Mouse (Mus musculus): ENCODE results near the gene Spata32.

Spata32 gene

DNA sequence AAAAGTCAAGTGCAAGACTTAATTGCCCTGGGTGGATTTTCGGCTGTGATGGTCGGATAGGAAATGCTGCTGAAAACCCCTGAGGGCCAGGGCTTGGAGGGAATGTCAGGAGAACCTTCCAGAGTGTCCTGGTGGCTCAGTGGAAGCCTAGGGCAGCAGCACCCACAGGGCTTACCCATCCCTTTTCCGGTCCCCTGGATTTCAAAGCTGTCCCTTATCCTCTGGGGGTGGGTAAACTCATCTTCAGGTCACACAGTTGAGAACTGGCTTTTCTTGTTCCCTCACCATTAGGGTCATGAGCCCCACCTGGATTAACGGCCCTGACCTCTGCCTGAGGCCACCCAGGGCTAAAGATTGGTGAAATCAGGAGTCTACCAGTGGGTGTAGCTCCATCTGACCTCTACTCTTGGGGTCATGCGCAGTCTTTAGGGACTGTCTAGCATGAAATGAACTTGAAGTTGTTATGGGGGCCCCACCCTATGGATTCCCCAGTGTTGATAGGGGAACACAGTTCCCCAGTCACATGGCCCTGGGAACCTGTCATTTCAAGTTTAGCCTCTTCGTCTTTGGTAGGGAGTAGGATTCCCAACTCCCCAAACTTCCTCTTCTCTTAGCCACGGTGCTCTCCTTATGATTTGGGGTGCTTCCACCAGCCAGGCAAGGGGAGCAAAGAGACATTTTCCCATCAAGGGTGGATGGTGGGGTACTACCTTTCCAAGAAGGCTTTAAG lies 45.0 kb downstream of the Spata32 start:
- no peak for DNase-seq

DNA sequence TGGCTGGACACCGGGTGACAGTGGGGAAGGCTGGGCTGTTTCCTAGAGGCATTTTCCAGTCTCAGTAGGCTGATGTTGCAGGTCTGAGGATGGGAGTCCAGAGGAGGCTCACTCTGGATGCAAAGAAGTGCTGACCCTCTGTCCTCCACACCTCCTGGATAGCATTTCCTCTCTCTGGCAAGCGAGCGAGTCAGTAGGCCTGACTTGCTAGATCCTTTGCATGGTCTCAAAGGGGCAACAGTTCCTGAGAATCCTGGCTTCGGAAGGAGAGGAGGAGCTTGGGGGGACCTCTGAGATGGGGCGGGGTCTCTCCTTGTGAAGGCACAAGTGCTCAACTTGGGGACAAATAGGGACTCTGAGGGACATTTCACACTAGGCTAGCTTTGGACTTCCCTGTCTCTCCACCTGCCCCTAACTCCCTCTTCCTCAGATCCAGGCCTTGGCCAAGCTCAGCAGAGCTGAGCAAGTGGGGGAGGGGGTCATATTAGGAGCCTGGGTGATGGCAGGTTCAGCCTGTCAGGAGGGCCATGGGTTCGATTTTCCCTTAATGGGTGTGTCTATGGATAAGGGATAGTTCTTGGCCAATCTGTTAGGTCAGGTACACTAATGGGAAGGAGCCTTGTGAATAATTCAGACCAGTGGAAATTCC lies 45.7 kb downstream of the Spata32 start:
- no peak for DNase-seq

DNA sequence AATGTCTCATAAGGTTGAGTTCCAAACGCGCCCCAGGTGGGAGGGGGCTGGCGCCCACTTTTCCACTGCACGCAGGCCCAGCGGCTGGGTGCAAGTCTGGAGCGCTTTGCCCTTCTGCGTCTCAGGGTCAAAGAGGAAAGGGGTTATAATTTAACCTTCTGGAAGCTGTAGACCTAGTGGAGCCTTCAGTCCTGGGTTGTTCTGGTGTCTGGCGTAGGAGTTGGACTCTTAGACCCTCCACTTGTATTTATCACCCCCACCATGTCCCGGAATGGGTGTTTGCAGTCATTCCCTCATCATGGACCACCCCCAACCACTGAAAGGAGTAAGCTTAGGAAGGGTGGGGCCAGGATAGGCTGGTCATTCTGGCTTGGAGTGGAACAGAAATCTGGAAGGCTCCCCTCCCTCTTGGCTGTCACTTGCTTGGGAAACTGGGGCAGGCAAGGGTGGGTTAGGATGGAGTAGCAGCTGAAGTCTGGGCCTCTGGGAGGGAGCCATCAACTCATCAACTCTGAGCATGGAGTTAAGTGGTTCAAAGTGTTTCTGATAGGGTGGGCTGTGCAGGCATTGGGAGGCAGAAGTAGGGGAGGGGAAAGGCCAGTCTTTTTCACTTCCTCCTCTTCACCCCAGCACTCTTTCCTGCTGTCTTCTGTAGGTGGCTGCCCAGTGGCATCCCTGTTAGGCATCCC lies 46.4 kb downstream of the Spata32 start:
- no peak for DNase-seq

DNA sequence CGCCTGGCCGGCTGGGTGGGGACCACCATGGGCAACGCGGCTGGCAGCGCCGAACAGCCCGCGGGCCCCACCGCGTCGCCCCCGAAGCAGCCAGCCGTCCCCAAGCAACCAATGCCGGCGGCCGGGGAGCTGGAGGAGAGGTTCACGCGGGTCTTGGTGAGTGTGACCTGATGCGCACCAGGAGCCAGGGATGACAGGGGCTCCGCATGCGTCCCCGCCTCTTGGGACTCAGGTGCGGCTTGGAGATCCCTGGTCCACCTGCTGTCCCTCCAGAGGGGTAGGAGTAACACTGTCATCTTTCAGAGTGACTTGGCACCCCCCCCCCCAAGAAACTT lies 47.0 kb downstream of the Spata32 start:
- DNase-seq, result no peak

DNA sequence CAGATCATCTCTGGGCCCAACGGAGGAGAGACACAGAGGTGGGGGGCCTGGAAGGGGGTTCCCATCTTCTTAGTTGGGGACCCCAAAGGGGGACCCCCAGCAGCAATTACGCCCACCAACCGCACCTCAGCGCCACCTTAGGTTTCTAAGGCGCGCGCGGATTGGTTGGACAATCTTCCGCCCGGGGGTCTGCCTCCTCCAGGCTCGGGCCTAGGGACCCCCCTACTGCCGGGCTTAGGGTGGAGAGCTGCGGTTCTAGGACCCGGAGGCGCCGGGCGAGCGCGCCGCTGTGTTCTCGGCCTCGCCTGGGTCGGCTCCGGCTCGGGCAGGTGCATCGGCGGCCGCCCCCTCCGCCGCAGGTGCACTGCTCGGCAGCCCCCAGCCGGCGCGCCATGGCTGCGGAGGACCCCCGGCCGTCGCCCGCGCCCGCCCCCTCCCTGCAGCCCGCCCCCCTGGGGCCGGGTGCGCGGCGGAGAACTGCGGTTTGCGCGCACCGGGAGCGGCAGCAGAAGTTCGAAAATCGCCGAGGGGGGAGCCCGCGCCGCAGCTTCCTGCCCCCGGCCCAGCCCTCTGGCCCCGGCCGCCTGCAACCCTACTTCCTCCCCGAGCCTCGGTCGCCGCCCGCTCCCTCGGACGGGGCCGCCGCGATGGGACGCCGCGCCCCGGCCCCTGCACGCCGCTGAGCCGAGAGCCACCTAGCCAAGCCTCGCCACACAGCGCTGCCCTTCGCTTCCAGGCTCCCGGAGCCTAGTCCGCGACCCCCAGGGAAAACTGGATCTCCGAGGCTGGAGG lies 47.5 kb downstream of the Spata32 start, which contains the start of gene Fmnl1:
Fmnl1 (plus strand) TSS at position 614 of the 792 bp plus-strand sequence.
- DNase-seq, result peak; percentile 63

DNA sequence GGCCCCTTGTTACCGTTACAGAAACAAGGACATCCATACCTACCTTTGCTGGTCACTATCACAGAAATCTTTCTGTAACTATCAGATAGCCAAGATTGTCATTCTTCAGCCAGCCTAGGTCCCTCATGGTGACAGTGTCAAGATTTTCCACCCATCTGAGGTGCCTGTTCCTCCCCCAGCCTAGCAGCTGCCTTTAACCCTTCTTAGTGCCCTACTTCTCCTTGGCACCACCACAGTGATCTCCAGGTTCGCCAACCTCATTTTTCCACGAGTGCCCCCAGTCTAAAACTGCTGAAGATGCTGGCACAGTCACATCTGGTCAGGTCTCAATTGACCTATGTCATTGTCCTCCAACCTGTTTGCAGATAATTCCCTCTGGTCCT lies 48.1 kb downstream of the Spata32 start:
- no peak for DNase-seq

DNA sequence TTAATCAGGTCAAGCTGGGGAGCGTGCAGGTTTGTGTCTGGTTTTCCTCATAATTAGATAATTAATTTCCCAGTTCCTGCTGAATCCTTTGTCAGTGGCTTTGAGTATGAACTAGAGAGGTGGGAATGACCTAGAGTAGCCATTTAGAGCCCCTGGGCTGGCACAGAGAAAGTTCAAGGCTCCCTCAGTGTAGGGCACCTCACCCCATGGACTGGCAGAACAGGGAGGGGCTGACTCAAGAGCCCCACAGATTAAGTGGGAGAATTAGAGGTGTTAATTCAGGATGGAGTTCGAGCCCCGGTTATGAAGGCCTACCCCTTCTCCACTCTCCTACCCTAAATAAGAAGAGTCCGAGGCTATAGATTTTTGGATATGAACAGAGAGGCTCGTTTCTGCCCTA lies 48.6 kb downstream of the Spata32 start:
- no peak for DNase-seq

DNA sequence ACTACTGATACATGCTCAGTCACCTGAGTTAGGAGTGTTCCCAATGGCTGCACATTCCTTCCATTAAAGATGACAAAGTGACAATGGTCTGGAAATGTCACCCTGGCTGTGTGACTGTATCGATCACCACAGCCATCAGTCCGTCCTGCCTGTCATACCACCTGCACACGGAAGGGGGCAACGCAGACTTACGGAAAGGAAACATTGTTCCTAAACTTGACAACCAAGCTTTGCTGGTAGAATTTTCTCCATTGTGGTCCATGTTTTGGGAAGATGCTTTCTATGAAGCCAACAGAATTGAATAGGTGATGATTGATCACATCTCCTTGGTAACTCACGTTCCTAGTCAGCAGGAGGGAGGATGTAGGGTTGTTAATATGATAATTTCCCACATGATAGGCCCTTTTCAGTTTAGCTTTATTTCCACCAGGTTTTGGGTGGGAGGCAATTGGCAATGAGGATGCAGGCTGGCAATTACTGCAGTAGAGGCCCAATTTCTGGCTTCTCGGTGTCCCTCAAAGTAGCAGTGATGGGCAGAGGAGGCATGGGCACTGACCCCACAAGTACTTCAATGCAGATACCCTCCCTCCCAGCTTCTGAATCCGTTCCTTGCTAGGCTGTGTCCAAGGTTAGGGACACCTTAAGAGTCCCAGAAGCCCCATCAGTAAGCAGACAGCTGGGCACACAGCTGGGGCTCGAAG lies 49.4 kb downstream of the Spata32 start:
- peak; percentile 78 for DNase-seq

DNA sequence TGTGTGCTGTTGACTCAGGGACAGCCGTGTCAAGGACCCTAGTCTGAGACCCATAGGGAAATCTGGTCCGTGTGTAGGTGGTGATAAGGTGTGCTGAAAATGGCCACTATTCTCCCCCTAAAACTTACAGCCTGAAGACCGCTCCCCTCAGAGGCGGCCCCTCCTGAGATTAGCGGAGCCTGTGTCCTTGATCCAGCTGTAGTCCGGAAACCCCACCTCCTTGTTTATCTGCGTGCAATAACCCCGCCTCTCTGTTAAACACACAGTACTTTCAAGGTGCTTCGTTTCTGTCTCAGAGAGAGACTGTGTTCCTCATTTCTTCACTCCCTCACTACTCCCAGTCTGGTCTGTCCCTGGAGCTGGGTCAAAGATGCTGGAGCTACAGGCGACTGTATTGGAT lies 53.8 kb downstream of the Spata32 start:
- DNase-seq, result no peak

DNA sequence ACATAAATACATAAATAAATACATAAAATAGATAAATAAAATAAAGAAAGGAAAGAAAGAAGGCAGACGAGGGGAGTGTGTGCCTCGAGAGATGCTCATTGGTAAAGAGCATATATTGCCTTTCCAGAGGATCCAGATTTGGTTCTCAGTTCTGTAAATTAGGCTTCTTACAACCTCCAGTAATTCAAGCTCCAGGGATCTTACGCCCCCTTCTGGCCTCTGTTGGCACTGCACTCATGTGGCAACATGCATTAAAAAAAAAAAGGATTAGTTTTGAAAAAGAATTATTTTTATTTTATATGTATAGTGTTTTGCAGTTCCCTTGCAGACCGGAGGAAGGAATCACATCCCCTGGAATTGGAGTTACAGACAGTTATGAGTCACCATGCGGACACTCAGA lies 56.1 kb downstream of the Spata32 start:
- no peak for DNase-seq

DNA sequence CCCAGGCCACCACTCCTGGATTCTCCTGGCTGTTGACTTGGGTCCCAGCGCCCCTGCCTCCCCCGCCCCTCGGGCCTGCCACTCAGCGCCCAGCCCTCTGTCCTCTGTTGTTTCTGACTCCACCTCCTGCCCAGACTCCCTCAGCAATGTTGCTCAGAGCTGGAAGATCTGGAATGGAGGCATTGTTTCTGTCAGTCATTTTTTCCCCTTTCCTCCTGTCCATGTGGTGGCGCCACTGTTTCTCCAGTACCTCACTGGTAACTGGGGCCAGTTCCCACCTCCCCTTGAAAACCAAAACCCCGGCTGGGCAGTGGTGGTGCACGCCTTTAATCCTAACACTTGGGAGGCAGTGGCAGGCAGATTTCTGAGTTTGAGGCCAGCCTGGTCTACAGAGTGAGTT lies 56.8 kb downstream of the Spata32 start:
- no peak for DNase-seq

DNA sequence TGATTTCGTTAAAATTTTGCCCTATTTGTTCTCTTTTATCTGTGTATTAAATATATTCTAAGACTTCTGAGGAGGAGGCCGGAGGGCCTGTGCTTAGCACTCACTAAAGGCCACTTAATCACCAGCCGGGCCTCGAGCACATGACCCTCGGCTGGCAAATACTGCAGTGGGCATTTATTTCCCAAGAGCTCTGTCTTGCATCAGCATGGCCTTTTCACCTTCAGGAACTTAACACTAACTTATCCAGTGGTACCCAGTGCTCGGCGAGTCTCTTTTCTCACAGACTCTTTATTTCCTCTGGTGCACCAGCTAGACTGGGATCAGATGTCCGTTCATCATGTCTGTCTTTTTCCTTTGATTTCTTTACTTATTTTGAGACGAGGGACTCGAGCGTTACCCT lies 57.5 kb downstream of the Spata32 start:
- DNase-seq, result no peak

DNA sequence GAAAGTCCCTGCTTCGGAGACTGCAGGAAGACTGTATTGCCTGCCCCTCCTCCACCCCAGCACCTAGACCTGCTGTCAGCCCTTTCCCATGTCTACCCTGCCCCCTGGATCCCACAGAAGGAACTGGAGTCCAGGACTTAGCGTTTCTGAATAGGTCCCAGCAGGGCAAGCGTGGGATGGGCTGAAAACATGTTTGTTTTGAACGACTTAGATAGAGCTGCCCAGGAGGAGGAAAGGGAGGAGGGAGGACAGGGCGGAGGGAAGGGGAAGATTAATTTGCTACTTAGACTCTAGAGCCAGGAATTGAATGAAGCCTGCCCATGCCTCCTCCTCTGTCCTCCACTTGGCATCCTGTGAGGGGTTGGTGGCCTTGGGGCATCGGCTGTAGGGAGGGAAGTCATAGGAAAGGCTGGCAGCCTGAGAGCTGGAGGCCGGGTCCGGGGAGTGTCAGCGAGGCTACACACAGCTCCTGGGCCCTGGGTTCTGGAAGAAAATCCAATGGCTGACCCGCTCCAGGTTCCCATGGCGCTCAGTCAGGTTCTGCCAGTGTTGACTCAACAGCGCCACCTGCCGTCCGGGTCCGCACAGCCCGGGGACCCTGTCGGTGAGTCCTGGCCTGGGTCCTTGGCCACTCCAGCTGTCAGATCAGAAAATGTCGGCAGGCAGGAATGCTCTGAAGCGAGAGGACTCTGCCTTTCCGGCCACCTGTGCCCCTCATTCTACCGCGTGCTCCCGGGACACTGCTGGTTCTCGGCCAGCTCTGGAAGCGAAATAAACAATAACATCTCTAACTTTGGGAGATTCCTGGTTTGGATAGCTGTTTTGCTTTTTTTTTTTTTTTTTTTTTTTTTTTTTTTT lies 59.4 kb downstream of the Spata32 start:
- DNase-seq, result peak; percentile 99
